Mouse (Mus musculus): ENCODE results near the gene Tmem60. TPM values are rescaled to one million over a fixed set of nuclear protein-coding genes. Genes with fewer than 3 reads are reported as not detected.

Tmem60 gene
- polyA plus RNA-seq, 1 experiment = 15.5 TPM

- 69% methylated on average over 5 of the region's 5 CpGs for WGBS
- H3K4me1 ChIP-seq (replicated peaks; ENCODE audit: control insufficient read depth, insufficient read depth, low read length) = peaks cover 24% of the 10 kb centered on the region
- no peaks in the 10 kb centered on the region for H3K36me3 ChIP-seq (ENCODE audit: control insufficient read depth, insufficient read depth, low read length)
- no peak for DNase-seq
- H3K4me3 ChIP-seq (ENCODE audit: control insufficient read depth, insufficient read depth, low read length) = no peak overlapping the region
- no peaks in the 10 kb centered on the region for H3K27me3 ChIP-seq (ENCODE audit: control insufficient read depth, insufficient read depth, low read length)
- H3K27ac ChIP-seq (ENCODE audit: control insufficient read depth, insufficient read depth, low read length) = no peak overlapping the region
- TF ChIP-seq CTCF (IDR thresholded peaks at IDR 0.05; ENCODE audit: borderline replicate concordance, control insufficient read depth, extremely low read depth, insufficient read depth, low read length, poor library complexity) (no peak), POLR2A (IDR thresholded peaks at IDR 0.05; ENCODE audit: control insufficient read depth, extremely low read depth, insufficient read depth, low read length, poor library complexity) (no peak)
Measured at GRCm38 (mm10) chr5:20935934-20936333, 53.9 kb downstream of the Tmem60 start.

Other genes starting within 250 kb of the Tmem60 start
- 4.5 and 5.2 TPM in 2 replicates for gene Phtf2, start 67 bp upstream of the Tmem60 start, polyA plus RNA-seq (2012; rRNA removed)
- gene Rsbn1l, start 74.2 kb downstream of the Tmem60 start, polyA plus RNA-seq (2012; rRNA removed) = 15.0 and 17.6 TPM in 2 replicates
- gene Ptpn12, start 173.7 kb downstream of the Tmem60 start, polyA plus RNA-seq (2012; rRNA removed) = 26.9 and 31.5 TPM in 2 replicates

All from thymus, adult 2 months (tissue).